Mouse (Mus musculus): ENCODE data around the gene Blvrb.

Gene Blvrb

GRCm38 (mm10) chr7:27447419-27448286, at the start of gene Blvrb, which contains the start of gene Sptbn4:
Blvrb (plus strand) TSS chr7:27447978.
Sptbn4 (minus strand) TSS chr7:27447686.
- CTCF ChIA-PET = no interaction called here

- CTCF ChIA-PET = no interaction called here
Observed at GRCm38 (mm10) chr7:27400545-27400944, 47.2 kb upstream of the Blvrb start.

GRCm38 (mm10) chr7:27402675-27403074, 45.1 kb upstream of the Blvrb start:
- CTCF ChIA-PET = interaction anchor here (0.6 kb wide), 1 partner anchor 80 kb away, joined by 3 read pairs; no protein-coding TSS in a partner anchor

- CTCF ChIA-PET = no interaction called here
Observed at GRCm38 (mm10) chr7:27404203-27404942, 43.4 kb upstream of the Blvrb start.

GRCm38 (mm10) chr7:27406481-27406880, 41.3 kb upstream of the Blvrb start:
- CTCF ChIA-PET = no interaction called here

GRCm38 (mm10) chr7:27407816-27408215, 40.0 kb upstream of the Blvrb start:
- CTCF ChIA-PET = interaction anchor here (0.8 kb wide), 1 partner anchor 180 kb away, joined by 4 read pairs; no protein-coding TSS in a partner anchor

- CTCF ChIA-PET = no interaction called here
Observed at GRCm38 (mm10) chr7:27408379-27409176, 39.2 kb upstream of the Blvrb start.

- CTCF ChIA-PET = no interaction called here
Observed at GRCm38 (mm10) chr7:27417151-27417550, 30.6 kb upstream of the Blvrb start.

GRCm38 (mm10) chr7:27419101-27419500, 28.7 kb upstream of the Blvrb start:
- CTCF ChIA-PET = interaction anchor here (0.6 kb wide), 1 partner anchor 77 kb away, joined by 4 read pairs; no protein-coding TSS in a partner anchor

GRCm38 (mm10) chr7:27423556-27424326, 24.0 kb upstream of the Blvrb start:
- CTCF ChIA-PET = no interaction called here

GRCm38 (mm10) chr7:27427387-27427786, 20.4 kb upstream of the Blvrb start:
- CTCF ChIA-PET = no interaction called here

GRCm38 (mm10) chr7:27428002-27428401, 19.8 kb upstream of the Blvrb start:
- CTCF ChIA-PET = no interaction called here

GRCm38 (mm10) chr7:27429135-27429534, 18.6 kb upstream of the Blvrb start:
- CTCF ChIA-PET = interaction anchor here (0.7 kb wide), 1 partner anchor 157 kb away, joined by 15 read pairs; no protein-coding TSS in a partner anchor

- CTCF ChIA-PET = interaction anchor here (0.6 kb wide), 1 partner anchor 39 kb away, joined by 3 read pairs; no protein-coding TSS in a partner anchor
Observed at GRCm38 (mm10) chr7:27433349-27433748, 14.4 kb upstream of the Blvrb start.

GRCm38 (mm10) chr7:27433794-27434193, 14.0 kb upstream of the Blvrb start:
- CTCF ChIA-PET = interaction anchor here (0.6 kb wide), 1 partner anchor 39 kb away, joined by 3 read pairs; no protein-coding TSS in a partner anchor

- CTCF ChIA-PET = interaction anchor here (0.6 to 2.9 kb wide), 7 partner anchors 25 to 232 kb away, joined by 3 to 11 read pairs (median 5); no protein-coding TSS in a partner anchor
Observed at GRCm38 (mm10) chr7:27437544-27437943, 10.2 kb upstream of the Blvrb start.

- CTCF ChIA-PET = interaction anchor here (0.7 to 2.9 kb wide), 3 partner anchors 51 to 262 kb away, joined by 3 to 6 read pairs (median 3); no protein-coding TSS in a partner anchor
Observed at GRCm38 (mm10) chr7:27440014-27440413, 7.8 kb upstream of the Blvrb start.

GRCm38 (mm10) chr7:27446051-27446450, 1.7 kb upstream of the Blvrb start:
- CTCF ChIA-PET = no interaction called here

GRCm38 (mm10) chr7:27446521-27447418, 1.0 kb upstream of the Blvrb start:
- CTCF ChIA-PET = no interaction called here

Data from spleen, embryonic (tissue).